Mouse (Mus musculus) liver, embryonic 14.5 days (tissue): ENCODE results near the gene Actn4. TPM values are rescaled to one million over a fixed set of nuclear protein-coding genes. Genes with fewer than 3 reads are reported as not detected.

Experiments
- ATAC-seq: fragments of 200-750 bp; cut with Nextera tagmentation; 2 replicates; pipeline ENCODE4 v1.8.0; 2017; ENCODE audit warnings: moderate number of reproducible peaks, mild to moderate bottlenecking, moderate library complexity; ENCODE audit not compliant: insufficient read depth
- DNase-seq, 3 experiments: peaks; one replicate each; pipeline ENCODE4 v3.0.0-alpha.2; 2012 to 2013; ENCODE audit warnings: low read depth in 3 of 3, low spot score in 3 of 3
- H3K27ac ChIP-seq: fragments of 300-500 bp; sonication (generic); 2 replicates; pipeline ENCODE4 v1.5.1; 2014; ENCODE audit warnings: moderate library complexity, mild to moderate bottlenecking, control low read depth, inconsistent platforms
- H3K27me3 ChIP-seq: fragments of 300-500 bp; sonication (generic); 2 replicates; pipeline ENCODE4 v1.6.1; 2014; ENCODE audit warnings: mild to moderate bottlenecking, low read length, moderate library complexity; ENCODE audit not compliant: control insufficient read depth, insufficient read depth
- H3K36me3 ChIP-seq: fragments of 300-500 bp; sonication (generic); replicated peaks from 2 replicates; pipeline ENCODE4 v1.6.1; 2014; ENCODE audit warnings: low read depth; ENCODE audit not compliant: control insufficient read depth, insufficient read depth
- H3K4me1 ChIP-seq, 2 experiments: fragments of 200-500 bp in 1 of 2; fragments of 300-500 bp in 1 of 2; sonication (generic) in 1 of 2; replicated peaks; 2 replicates each; pipeline ENCODE4 v1.6.1; 2012 to 2014; ENCODE audit warnings: antibody characterized with exemption in 1 of 2, inconsistent platforms in 1 of 2, low read length in 1 of 2; ENCODE audit not compliant: control insufficient read depth in 2 of 2, insufficient read depth in 2 of 2
- H3K4me2 ChIP-seq: fragments of 300-500 bp; sonication (generic); 2 replicates; pipeline ENCODE4 v1.6.1; 2014; ENCODE audit warnings: low read depth, mild to moderate bottlenecking, control low read depth, moderate library complexity
- H3K4me3 ChIP-seq, 2 experiments: fragments of 200-500 bp in 1 of 2; fragments of 300-500 bp in 1 of 2; sonication (generic) in 1 of 2; 2 replicates each; pipeline ENCODE4 v1.5.1; 2012 to 2014; ENCODE audit warnings: low read depth in 2 of 2, low read length in 2 of 2, mild to moderate bottlenecking in 2 of 2, control low read depth in 1 of 2, inconsistent platforms in 1 of 2, moderate library complexity in 1 of 2; ENCODE audit not compliant: insufficient read depth in 1 of 2
- H3K9ac ChIP-seq: fragments of 300-500 bp; sonication (generic); replicated peaks from 2 replicates; pipeline ENCODE4 v1.6.1; 2014; ENCODE audit warnings: mild to moderate bottlenecking, control low read depth, moderate library complexity
- H3K9me3 ChIP-seq: fragments of 300-500 bp; sonication (generic); 2 replicates; pipeline ENCODE4 v1.6.1; 2016; ENCODE audit warnings: low read length, mixed read lengths; ENCODE audit not compliant: control insufficient read depth
- CTCF ChIP-seq: IDR thresholded peaks from 2 replicates; pipeline ENCODE4 v1.5.1; 2016; ENCODE audit warnings: antibody characterized with exemption, low read depth, control low read depth
- EP300 ChIP-seq: IDR thresholded peaks from 2 replicates; pipeline ENCODE4 v1.6.1; 2016; ENCODE audit warnings: antibody characterized with exemption, low read depth
- WGBS: fragments of 180-500 bp; shearing (Covaris S2); extraction: QIAGEN DNeasy Blood & Tissue Kit; methylation state at CpG from one replicate; pipeline ENCODE4 v1.1.7; 2014; ENCODE audit not compliant: insufficient replicate concordance; 5-methylcytosine and 5-hydroxymethylcytosine counted together
- polyA plus RNA-seq, 2 experiments: library from polyadenylated mRNA; depleted of rRNA in 1 of 2; stranded (reverse) in 1 of 2; unstranded in 1 of 2; fragments of >200 nt; fragmentation: Nextera tagmentation in 1 of 2; extraction: Ambion mirVana in 1 of 2; gene quantifications; 2 replicates each; pipeline versions ENCODE4 v1.2.1 to v1.2.3; 2012 to 2014

Gene Actn4
- polyA plus RNA-seq, 2 experiments: 80.4 to 94.5 TPM

DNA sequence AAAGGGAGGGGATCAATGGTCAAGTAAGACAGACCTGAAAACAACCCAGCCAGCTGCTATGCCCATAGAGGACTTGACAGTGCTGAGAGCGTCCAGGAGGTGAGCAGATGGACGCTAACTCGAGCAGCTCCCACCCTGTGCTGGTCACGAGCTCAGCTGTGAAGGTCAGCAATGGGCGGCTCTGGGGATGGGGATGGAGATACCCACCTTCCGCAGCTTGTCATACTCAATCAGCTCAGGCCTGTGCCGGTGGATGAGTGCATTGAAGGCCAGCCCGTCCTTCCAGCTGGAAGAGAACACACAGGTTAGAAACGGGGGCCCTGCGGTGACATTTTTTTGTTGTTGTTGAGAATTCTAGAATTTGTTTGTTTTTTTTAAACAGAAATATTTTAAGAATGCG lies 49.0 kb downstream of the Actn4 start:
- H3K9ac ChIP-seq: no peak overlapping the region
- DNase-seq (no peak), ATAC-seq (no peak)
- 80% methylated on average over 11 of the region's 11 CpGs for WGBS
- no peak for TF ChIP-seq CTCF
- TF ChIP-seq EP300: no peak
- no peak overlapping the region for H3K4me3 ChIP-seq
- no peaks in the 10 kb centered on the region for H3K27me3 ChIP-seq
- H3K4me2 ChIP-seq: no peak overlapping the region
- H3K36me3 ChIP-seq: peaks cover 79% of the 10 kb centered on the region
- no peak overlapping the region for H3K27ac ChIP-seq
- H3K4me1 ChIP-seq: peaks cover 0 to 9% of the 10 kb centered on the region in 2 experiments; a peak in 2 of 4 replicates
- H3K9me3 ChIP-seq: no peaks in the 10 kb centered on the region

DNA sequence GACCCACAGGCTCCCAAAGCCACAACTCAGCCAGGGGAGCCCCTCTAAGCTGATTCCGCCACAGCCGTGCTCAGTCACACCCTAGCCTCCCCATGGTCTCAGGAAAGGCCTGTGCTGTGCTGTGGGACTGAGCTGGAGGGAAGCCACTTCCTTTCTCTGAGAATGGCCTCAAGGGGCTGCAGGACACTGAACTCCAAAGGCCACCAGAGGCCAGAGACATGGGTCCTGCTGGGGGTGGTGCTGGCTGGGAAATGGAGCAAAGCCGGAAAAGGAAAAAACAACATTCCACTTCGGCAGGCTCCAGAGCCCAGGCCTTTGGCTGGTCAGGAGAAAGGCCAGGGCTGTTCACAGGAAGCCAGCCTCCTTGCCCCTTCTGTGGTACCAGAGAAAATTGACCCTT lies 50.5 kb downstream of the Actn4 start:
- no peaks in the 10 kb centered on the region for H3K9me3 ChIP-seq
- no peak overlapping the region for H3K27ac ChIP-seq
- TF ChIP-seq EP300 (no peak), CTCF (no peak)
- no peak overlapping the region for H3K9ac ChIP-seq
- ATAC-seq (peak; percentile 48), DNase-seq (no peak)
- no peak overlapping the region for H3K4me2 ChIP-seq
- no peak overlapping the region for H3K4me3 ChIP-seq
- H3K36me3 ChIP-seq: peaks cover 88% of the 10 kb centered on the region
- WGBS: 76% methylated on average over 4 of the region's 4 CpGs
- no peaks in the 10 kb centered on the region for H3K27me3 ChIP-seq
- H3K4me1 ChIP-seq: no peaks in the 10 kb centered on the region

- WGBS: 84% methylated on average over 5 of the region's 5 CpGs
- Histone ChIP-seq H3K27ac (no peak overlapping the region), H3K27me3 (no peaks in the 10 kb centered on the region), H3K9ac (no peak overlapping the region), H3K4me1 (no peaks in the 10 kb centered on the region), H3K9me3 (no peaks in the 10 kb centered on the region), H3K4me2 (no peak overlapping the region), H3K4me3 (no peak overlapping the region), H3K36me3 (peaks cover 90% of the 10 kb centered on the region)
- DNase-seq (no peak), ATAC-seq (no peak)
- no peak for TF ChIP-seq CTCF
- TF ChIP-seq EP300: no peak
Measured at GRCm38 (mm10) chr7:28907195-28907594, 54.9 kb downstream of the Actn4 start.

DNA sequence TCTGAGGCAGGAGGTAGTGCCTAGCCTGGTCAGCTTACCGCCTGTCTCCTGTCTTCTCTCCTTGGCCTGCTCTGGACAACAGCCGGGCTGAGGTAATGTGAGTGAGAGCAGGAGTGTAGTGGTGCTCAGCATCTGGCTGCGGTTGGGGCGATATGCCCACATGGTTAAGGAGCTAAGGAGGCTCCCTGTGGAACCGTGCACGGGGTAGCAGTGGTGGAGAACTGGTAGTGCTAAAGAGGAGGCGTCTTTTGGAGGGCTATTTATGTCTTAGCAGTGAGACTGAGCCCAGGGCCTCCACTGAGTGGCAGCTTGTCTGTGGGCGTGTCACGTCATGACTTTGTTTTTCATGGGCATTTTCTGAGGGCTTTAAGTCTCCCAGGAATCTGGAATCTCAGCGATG lies 58.4 kb downstream of the Actn4 start:
- ATAC-seq: no peak
- Histone ChIP-seq H3K4me1 (no peaks in the 10 kb centered on the region), H3K4me2 (no peak overlapping the region)

DNA sequence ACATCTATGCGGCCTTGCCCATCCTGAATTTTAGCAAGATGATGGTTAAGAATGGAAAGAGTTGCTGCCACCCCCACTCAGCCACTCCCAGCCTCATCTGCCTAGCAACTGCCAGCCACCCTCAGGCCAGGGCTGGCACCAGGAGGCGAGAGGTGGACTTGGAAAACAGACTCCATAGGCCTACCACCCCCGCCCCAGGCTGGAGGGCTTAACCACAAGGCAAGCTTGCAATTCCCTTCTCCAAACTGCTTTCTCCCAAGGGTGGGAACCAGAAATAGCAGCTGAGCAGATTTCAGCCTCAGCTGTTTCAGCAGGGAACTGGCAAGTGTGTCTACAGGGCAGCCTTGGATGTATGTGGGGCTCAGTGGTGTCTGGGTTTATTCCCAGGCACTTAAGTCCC lies 59.3 kb downstream of the Actn4 start:
- Histone ChIP-seq H3K27me3 (no peaks in the 10 kb centered on the region), H3K27ac (no peak overlapping the region), H3K9ac (no peak overlapping the region), H3K4me3 (no peak overlapping the region), H3K4me2 (no peak overlapping the region), H3K4me1 (no peaks in the 10 kb centered on the region), H3K9me3 (no peaks in the 10 kb centered on the region), H3K36me3 (peaks cover 96% of the 10 kb centered on the region)
- ATAC-seq: no peak
- 84% methylated on average over 3 of the region's 3 CpGs for WGBS
- TF ChIP-seq CTCF (no peak), EP300 (no peak)
- DNase-seq: no peak

More for the DNA sequence above, 58.4 kb downstream of the Actn4 start:
- Histone ChIP-seq H3K36me3 (peaks cover 91% of the 10 kb centered on the region), H3K27me3 (no peaks in the 10 kb centered on the region), H3K9ac (no peak overlapping the region), H3K9me3 (no peaks in the 10 kb centered on the region), H3K27ac (no peak overlapping the region), H3K4me3 (no peak overlapping the region)
- TF ChIP-seq CTCF (no peak), EP300 (no peak)
- DNase-seq: no peak
- 86% methylated on average over 10 of the region's 10 CpGs for WGBS
